In genomic region chr1:43447602-43448287, GRCm38 (mm10) we compare ENCODE assay signal across 8 mouse cellular contexts. TPM values are rescaled to one million over a fixed set of nuclear protein-coding genes. Genes with fewer than 3 reads are reported as not detected.
DNase-seq lines count a peak whose midpoint lies in the region; ATAC-seq and TF ChIP-seq lines count a peak whose summit lies in the region.

No protein-coding gene starts in this region.

- 43% methylated on average over 9 of the region's 9 CpGs for WGBS in liver, adult 2 months
- WGBS in forebrain, embryonic 12.5 days = 62% methylated on average over 9 of the region's 9 CpGs
- 26% methylated on average over 9 of the region's 9 CpGs for WGBS in limb, embryonic 12.5 days
- WGBS in olfactory bulb, adult 2 months = 44% methylated on average over 9 of the region's 9 CpGs

- no peak for TF ChIP-seq POLR2A in liver, adult 2 months (IDR thresholded peaks at IDR 0.05; ENCODE audit: extremely low read depth, insufficient read depth, low read length)
- TF ChIP-seq POLR2A in olfactory bulb, adult 2 months (IDR thresholded peaks at IDR 0.05; ENCODE audit: insufficient read depth, low read depth, low read length) = no peak

- no peak overlapping the region for H3K27ac ChIP-seq in liver, adult 2 months (replicated peaks; ENCODE audit: insufficient read depth, low read depth, low read length)
- no peak overlapping the region for H3K27ac ChIP-seq in forebrain, embryonic 12.5 days
- no peak overlapping the region for H3K27ac ChIP-seq in limb, embryonic 12.5 days
- H3K27ac ChIP-seq in olfactory bulb, adult 2 months (ENCODE audit: insufficient read depth, low read depth, low read length) = no peak overlapping the region

- ATAC-seq in forebrain, embryonic 12.5 days (ENCODE audit: low FRiP score) = no peak
- no peak for ATAC-seq in limb, embryonic 12.5 days (ENCODE audit: insufficient number of reproducible peaks, insufficient read depth, low FRiP score, low TSS enrichment, low read depth)

- intact Hi-C loops in gastrocnemius, postnatal 14 days (cut with DNase I; ENCODE audit: low total_unique reads) = loop anchor here (10.0 kb wide), 2 partner anchors 83 to 187 kb away; no protein-coding TSS in a partner anchor

- H3K9me3 ChIP-seq in forebrain, embryonic 12.5 days = no peaks in the 10 kb centered on the region
- no peaks in the 10 kb centered on the region for H3K9me3 ChIP-seq in limb, embryonic 12.5 days

- no peak for TF ChIP-seq CTCF in liver, adult 2 months (IDR thresholded peaks at IDR 0.05; ENCODE audit: low read depth, low read length)
- TF ChIP-seq CTCF in olfactory bulb, adult 2 months (IDR thresholded peaks at IDR 0.05; ENCODE audit: insufficient read depth, low read depth, low read length) = no peak

- peak overlapping the region; percentile 3; the same call in 1 of the 2 replicates for H3K4me3 ChIP-seq in liver, adult 2 months (ENCODE audit: insufficient read depth, low read depth, low read length)
- H3K4me3 ChIP-seq in forebrain, embryonic 12.5 days (replicated peaks) = peak overlapping the region; percentile 94
- peak overlapping the region; percentile 95 for H3K4me3 ChIP-seq in limb, embryonic 12.5 days (replicated peaks)
- peak overlapping the region; percentile 16; the same call in 1 of the 2 replicates for H3K4me3 ChIP-seq in olfactory bulb, adult 2 months (ENCODE audit: insufficient read depth, low read depth, low read length)

- no peaks in the 10 kb centered on the region for H3K36me3 ChIP-seq in liver, adult 2 months (ENCODE audit: control insufficient read depth, insufficient read depth, low read length)
- H3K36me3 ChIP-seq in forebrain, embryonic 12.5 days (replicated peaks) = no peaks in the 10 kb centered on the region
- peaks cover 3% of the 10 kb centered on the region; the same call in 1 of the 2 replicates for H3K36me3 ChIP-seq in limb, embryonic 12.5 days

- DNase-seq in liver, adult 2 months (ENCODE audit: extremely low read depth, low read depth, low spot score) = no peak
- DNase-seq in liver = no peak
- no peak for DNase-seq in cerebellum, postnatal 14 days
- DNase-seq in right cerebral cortex, postnatal 4 days = no peak
- no peak for DNase-seq in gastrocnemius, postnatal 14 days

- peaks cover 4% of the 10 kb centered on the region; the same call in 1 of the 2 replicates for H3K4me1 ChIP-seq in liver, adult 2 months (ENCODE audit: control insufficient read depth, insufficient read depth, low read length)
- H3K4me1 ChIP-seq in forebrain, embryonic 12.5 days = peaks cover 28% of the 10 kb centered on the region
- peaks cover 45% of the 10 kb centered on the region for H3K4me1 ChIP-seq in limb, embryonic 12.5 days (replicated peaks)
- H3K4me1 ChIP-seq in olfactory bulb, adult 2 months (ENCODE audit: control insufficient read depth, insufficient read depth, low read length) = peaks cover 8% of the 10 kb centered on the region

- H3K9ac ChIP-seq in liver, adult 2 months (ENCODE audit: low read depth, low read length) = no peak overlapping the region
- no peak overlapping the region for H3K9ac ChIP-seq in forebrain, embryonic 12.5 days
- peak overlapping the region; percentile 97; the same call in 1 of the 2 replicates for H3K9ac ChIP-seq in limb, embryonic 12.5 days (replicated peaks)

- H3K79me2 ChIP-seq in liver, adult 2 months (ENCODE audit: control insufficient read depth, insufficient read depth, low read length) = no peaks in the 10 kb centered on the region; the same call in 1 of the 2 replicates

- H3K4me2 ChIP-seq in forebrain, embryonic 12.5 days = peak overlapping the region; percentile 85
- H3K4me2 ChIP-seq in limb, embryonic 12.5 days = peak overlapping the region; percentile 88

- no peaks in the 10 kb centered on the region for H3K27me3 ChIP-seq in liver, adult 2 months (ENCODE audit: control insufficient read depth, insufficient read depth, low read length)
- H3K27me3 ChIP-seq in forebrain, embryonic 12.5 days = peaks cover 3% of the 10 kb centered on the region; the same call in 1 of the 2 replicates
- H3K27me3 ChIP-seq in limb, embryonic 12.5 days = no peaks in the 10 kb centered on the region

RNA-seq across cellular contexts. Expression of gene Nck2, which starts 3.4 kb away (rescaled TPM):
- total RNA-seq in liver, adult 2 months (2014; rRNA removed) = 3.0 and 5.6 TPM in 2 replicates
- polyA plus RNA-seq in liver, adult 2 months (2012; rRNA removed) = 2.5 TPM in 2 replicates
- 40.9 and 41.2 TPM in 2 replicates for polyA plus RNA-seq in forebrain, embryonic 12.5 days (2016; fragmentation: Nextera tagmentation; extraction: Ambion mirVana)
- 63.2 and 63.8 TPM in 2 replicates for polyA plus RNA-seq in limb, embryonic 12.5 days (2016; fragmentation: Nextera tagmentation; extraction: Ambion mirVana)
- polyA plus RNA-seq in olfactory bulb, adult 2 months (2012; ENCODE audit: insufficient read depth, insufficient read length, low replicate concordance, missing spikeins) = not detected in 2 replicates
- 10 to 100 TPM; 18.6 to 24.1 TPM for total RNA-seq in gastrocnemius, postnatal 14 days (2021)

Comparison
In these comparisons a context has a peak if more than half of its experiments do, and no peak if none do; other contexts are left out.
1. H3K4me3 ChIP-seq: peak in every context shown above with its lines; median percentile 95 in limb, embryonic 12.5 days; 94 in forebrain, embryonic 12.5 days; 16 in olfactory bulb, adult 2 months; 3 in liver, adult 2 months.
2. RNA of gene Nck2, which starts 3.4 kb away (polyA plus RNA-seq): 63.2 to 63.8 TPM in limb, embryonic 12.5 days and 40.9 to 41.2 TPM in forebrain, embryonic 12.5 days; 2.5 TPM in liver, adult 2 months and not detected in olfactory bulb, adult 2 months; every median in the first group is over 10 times any median in the second.